Mouse (Mus musculus): ENCODE results near the gene Mad1l1.
A peak's percentile ranks its signal among the peaks of the same experiment; 100 is the strongest.

Gene Mad1l1

GRCm38 (mm10) chr5:140324058-140324457 lies 2.7 kb upstream of the Mad1l1 start:
- no peak for DNase-seq (ENCODE audit: low spot score)

GRCm38 (mm10) chr5:140321756-140322575 lies 614 bp upstream of the Mad1l1 start:
- DNase-seq (ENCODE audit: low spot score) = peak; percentile 66

GRCm38 (mm10) chr5:140316716-140317115 lies 4.6 kb downstream of the Mad1l1 start:
- DNase-seq (ENCODE audit: low spot score) = no peak

- no peak for DNase-seq (ENCODE audit: low spot score)
Observed at GRCm38 (mm10) chr5:140307602-140308001, 13.8 kb downstream of the Mad1l1 start.

- DNase-seq (ENCODE audit: low spot score) = no peak
Observed at GRCm38 (mm10) chr5:140306016-140306415, 15.3 kb downstream of the Mad1l1 start.

GRCm38 (mm10) chr5:140298291-140298690 lies 23.1 kb downstream of the Mad1l1 start:
- no peak for DNase-seq (ENCODE audit: low spot score)

- peak; percentile 70 for DNase-seq (ENCODE audit: low spot score)
Observed at GRCm38 (mm10) chr5:140292152-140292551, 29.2 kb downstream of the Mad1l1 start.

- no peak for DNase-seq (ENCODE audit: low spot score)
Observed at GRCm38 (mm10) chr5:140289161-140289560, 32.2 kb downstream of the Mad1l1 start.

- no peak for DNase-seq (ENCODE audit: low spot score)
Observed at GRCm38 (mm10) chr5:140288287-140288686, 33.1 kb downstream of the Mad1l1 start.

GRCm38 (mm10) chr5:140284761-140285160 lies 36.6 kb downstream of the Mad1l1 start:
- no peak for DNase-seq (ENCODE audit: low spot score)

- no peak for DNase-seq (ENCODE audit: low spot score)
Observed at GRCm38 (mm10) chr5:140284011-140284410, 37.3 kb downstream of the Mad1l1 start.

GRCm38 (mm10) chr5:140282900-140283299 lies 38.5 kb downstream of the Mad1l1 start:
- DNase-seq (ENCODE audit: low spot score) = no peak

GRCm38 (mm10) chr5:140282376-140282775 lies 39.0 kb downstream of the Mad1l1 start:
- no peak for DNase-seq (ENCODE audit: low spot score)

- no peak for DNase-seq (ENCODE audit: low spot score)
Observed at GRCm38 (mm10) chr5:140280205-140280604, 41.1 kb downstream of the Mad1l1 start.

GRCm38 (mm10) chr5:140276779-140277178 lies 44.6 kb downstream of the Mad1l1 start:
- no peak for DNase-seq (ENCODE audit: low spot score)

GRCm38 (mm10) chr5:140270976-140271685 lies 50.2 kb downstream of the Mad1l1 start:
- DNase-seq (ENCODE audit: low spot score) = no peak

- no peak for DNase-seq (ENCODE audit: low spot score)
Observed at GRCm38 (mm10) chr5:140268396-140268795, 53.0 kb downstream of the Mad1l1 start.

GRCm38 (mm10) chr5:140267061-140267460 lies 54.3 kb downstream of the Mad1l1 start:
- no peak for DNase-seq (ENCODE audit: low spot score)

GRCm38 (mm10) chr5:140264825-140265575 lies 56.4 kb downstream of the Mad1l1 start:
- DNase-seq (ENCODE audit: low spot score) = peak; percentile 53

GRCm38 (mm10) chr5:140263754-140264749 lies 57.3 kb downstream of the Mad1l1 start:
- peak; percentile 60 for DNase-seq (ENCODE audit: low spot score)

GRCm38 (mm10) chr5:140262401-140262800 lies 59.0 kb downstream of the Mad1l1 start:
- no peak for DNase-seq (ENCODE audit: low spot score)

All from embryo, embryonic 10.5 days (tissue).